Mouse (Mus musculus): ENCODE results near the gene Klhl20. TPM values are rescaled to one million over a fixed set of nuclear protein-coding genes. Genes with fewer than 3 reads are reported as not detected.

Klhl20 gene
- polyA plus RNA-seq, 1 experiment = 10.1 TPM

- no peak overlapping the region for H3ac ChIP-seq (ENCODE audit: control insufficient read depth, insufficient read length)
- peak; percentile 53 for TF ChIP-seq POLR2AphosphoS2 (IDR thresholded peaks at IDR 0.05; ENCODE audit: insufficient read length, low read depth)
- no peak for TF ChIP-seq SRF (IDR thresholded peaks at IDR 0.05; ENCODE audit: control insufficient read depth, insufficient read length, low read depth)
- peaks cover 13% of the 10 kb centered on the region for H3K79me2 ChIP-seq (ENCODE audit: control insufficient read depth, insufficient read depth)
- no peak overlapping the region for H3K4me3 ChIP-seq
- H3K27me3 ChIP-seq (ENCODE audit: control insufficient read depth, insufficient read depth, insufficient read length) = no peaks in the 10 kb centered on the region
- no peak overlapping the region for H3K4me2 ChIP-seq (ENCODE audit: low read depth)
- peaks cover 30% of the 10 kb centered on the region for H3K36me3 ChIP-seq (ENCODE audit: control insufficient read depth, insufficient read depth)
Observed at GRCm38 (mm10) chr1:161040855-161041254, 90.5 kb downstream of the Klhl20 start.

DNA sequence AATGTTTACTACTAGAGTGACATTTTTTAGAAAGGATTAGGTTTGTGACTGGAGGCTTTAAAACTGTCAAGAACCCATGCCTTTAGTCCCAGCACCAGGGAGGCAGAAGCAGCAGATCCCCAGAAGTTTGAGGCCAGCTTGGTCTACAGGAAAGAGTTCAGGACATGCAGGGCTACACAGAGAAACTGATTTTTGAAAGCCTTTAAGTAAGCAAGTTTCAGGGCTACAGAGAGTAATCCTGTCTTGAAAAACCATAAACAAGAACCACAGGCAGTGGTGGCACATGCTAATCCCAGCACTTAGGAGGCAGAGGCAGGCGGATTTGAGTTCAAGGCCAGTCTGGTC lies 90.9 kb downstream of the Klhl20 start:
- Histone ChIP-seq H3K79me2 (ENCODE audit: control insufficient read depth, insufficient read depth) (peaks cover 18% of the 10 kb centered on the region), H3K36me3 (ENCODE audit: control insufficient read depth, insufficient read depth) (peaks cover 33% of the 10 kb centered on the region), H3K4me2 (ENCODE audit: low read depth) (no peak overlapping the region), H3ac (ENCODE audit: control insufficient read depth, insufficient read length) (no peak overlapping the region), H3K4me3 (no peak overlapping the region), H3K27me3 (ENCODE audit: control insufficient read depth, insufficient read depth, insufficient read length) (no peaks in the 10 kb centered on the region)
- TF ChIP-seq POLR2A (IDR thresholded peaks at IDR 0.05; ENCODE audit: insufficient read length, low read depth) (no peak), POLR2AphosphoS2 (IDR thresholded peaks at IDR 0.05; ENCODE audit: insufficient read length, low read depth) (peak; percentile 41)

DNA sequence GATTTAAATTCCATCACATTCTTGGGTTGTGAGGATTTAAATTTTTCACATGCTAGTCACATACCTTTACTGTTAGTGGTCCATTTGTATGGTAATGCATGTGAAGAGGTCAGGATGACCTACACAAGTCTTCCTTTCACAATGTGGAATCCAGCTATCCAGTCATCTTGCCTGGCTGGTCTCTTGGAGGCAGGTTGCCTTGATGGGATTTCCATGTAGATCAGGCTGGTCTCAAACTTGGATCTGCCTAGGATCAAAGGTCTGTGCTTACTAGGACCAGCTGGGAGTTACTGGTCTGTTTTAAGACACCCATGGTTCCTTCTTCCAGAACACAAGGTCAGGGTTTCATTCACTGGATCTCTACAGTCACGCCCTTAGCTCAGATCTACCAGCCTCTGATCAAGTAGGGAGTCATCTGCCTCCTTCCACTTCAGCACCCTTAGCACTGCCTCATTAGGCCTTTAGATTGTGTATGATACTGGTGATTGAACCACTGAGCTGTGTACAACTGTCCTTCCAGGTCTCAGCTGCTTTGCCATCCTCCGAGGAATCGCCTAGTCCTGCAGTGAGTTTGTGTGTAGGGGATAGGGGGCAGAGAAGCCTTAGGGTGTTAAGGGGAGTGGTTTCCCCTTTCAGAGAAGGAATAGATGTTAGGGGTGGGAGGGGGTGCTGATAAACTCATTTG lies 91.4 kb downstream of the Klhl20 start:
- Histone ChIP-seq H3K36me3 (ENCODE audit: control insufficient read depth, insufficient read depth) (peaks cover 33% of the 10 kb centered on the region), H3K4me3 (no peak overlapping the region), H3K79me2 (ENCODE audit: control insufficient read depth, insufficient read depth) (peaks cover 22% of the 10 kb centered on the region), H3K4me2 (ENCODE audit: low read depth) (no peak overlapping the region), H3ac (ENCODE audit: control insufficient read depth, insufficient read length) (no peak overlapping the region), H3K27me3 (ENCODE audit: control insufficient read depth, insufficient read depth, insufficient read length) (no peaks in the 10 kb centered on the region)
- TF ChIP-seq SRF (IDR thresholded peaks at IDR 0.05; ENCODE audit: control insufficient read depth, insufficient read length, low read depth) = no peak
- peak; percentile 78 for TF ChIP-seq POLR2AphosphoS2 (IDR thresholded peaks at IDR 0.05; ENCODE audit: insufficient read length, low read depth)
- TF ChIP-seq MAX (IDR thresholded peaks at IDR 0.05; ENCODE audit: low read depth) = no peak
- TF ChIP-seq POLR2A (IDR thresholded peaks at IDR 0.05; ENCODE audit: insufficient read length, low read depth) = peak; percentile 37
- TF ChIP-seq TCF3 (IDR thresholded peaks at IDR 0.05; ENCODE audit: insufficient read length, low read depth) = no peak
- TF ChIP-seq MYOD1 (IDR thresholded peaks at IDR 0.05; ENCODE audit: control insufficient read depth in 1 of 3, insufficient read length in 2 of 3, low read depth in 2 of 3) = no peak
- no peak for TF ChIP-seq CEBPB (IDR thresholded peaks at IDR 0.05; ENCODE audit: insufficient read depth, poor library complexity, severe bottlenecking)

- no peak overlapping the region for H3K4me2 ChIP-seq (ENCODE audit: low read depth)
- no peak for TF ChIP-seq TCF3 (IDR thresholded peaks at IDR 0.05; ENCODE audit: insufficient read length, low read depth)
- no peak for TF ChIP-seq SRF (IDR thresholded peaks at IDR 0.05; ENCODE audit: control insufficient read depth, insufficient read length, low read depth)
- TF ChIP-seq MAX (IDR thresholded peaks at IDR 0.05; ENCODE audit: low read depth) = no peak
- TF ChIP-seq POLR2A (IDR thresholded peaks at IDR 0.05; ENCODE audit: insufficient read length, low read depth) = no peak
- no peak for TF ChIP-seq MYOD1 (IDR thresholded peaks at IDR 0.05; ENCODE audit: control insufficient read depth in 1 of 3, insufficient read length in 2 of 3, low read depth in 2 of 3)
- TF ChIP-seq USF1 (IDR thresholded peaks at IDR 0.05; ENCODE audit: low read depth) = no peak
- TF ChIP-seq REST (IDR thresholded peaks at IDR 0.05; ENCODE audit: insufficient read depth, insufficient read length) = no peak
- no peak for TF ChIP-seq TCF12 (IDR thresholded peaks at IDR 0.05; ENCODE audit: insufficient read depth, poor library complexity, severe bottlenecking)
- TF ChIP-seq MYOG (IDR thresholded peaks at IDR 0.05; ENCODE audit: control insufficient read depth in 1 of 3, insufficient read depth in 1 of 3, insufficient read length in 2 of 3, low read depth in 2 of 3) = no peak
- no peak for TF ChIP-seq E2F4 (IDR thresholded peaks at IDR 0.05; ENCODE audit: insufficient read depth)
- no peak for TF ChIP-seq CEBPB (IDR thresholded peaks at IDR 0.05; ENCODE audit: insufficient read depth, poor library complexity, severe bottlenecking)
- TF ChIP-seq POLR2AphosphoS2 (IDR thresholded peaks at IDR 0.05; ENCODE audit: insufficient read length, low read depth) = no peak
- no peak overlapping the region for H3ac ChIP-seq (ENCODE audit: control insufficient read depth, insufficient read length)
- no peak overlapping the region for H3K4me3 ChIP-seq
- H3K36me3 ChIP-seq (ENCODE audit: control insufficient read depth, insufficient read depth) = peaks cover 33% of the 10 kb centered on the region
- H3K27me3 ChIP-seq (ENCODE audit: control insufficient read depth, insufficient read depth, insufficient read length) = no peaks in the 10 kb centered on the region
- peaks cover 22% of the 10 kb centered on the region for H3K79me2 ChIP-seq (ENCODE audit: control insufficient read depth, insufficient read depth)
Observed at GRCm38 (mm10) chr1:161038968-161039721, 92.2 kb downstream of the Klhl20 start.

Other genes starting within 250 kb of the Klhl20 start
- 2.8 TPM for gene Rc3h1, start 225.1 kb downstream of the Klhl20 start, polyA plus RNA-seq (2012; fragmentation: generic; extraction: Trizol)
- gene Serpinc1, start 152.9 kb downstream of the Klhl20 start, polyA plus RNA-seq (2012; fragmentation: generic; extraction: Trizol) = 0.26 TPM
- gene Zbtb37, start 96.7 kb downstream of the Klhl20 start, polyA plus RNA-seq (2012; fragmentation: generic; extraction: Trizol) = 1.4 TPM
- 18.1 TPM for gene Dars2, start 60.9 kb downstream of the Klhl20 start, polyA plus RNA-seq (2012; fragmentation: generic; extraction: Trizol)
- gene Cenpl, start 60.8 kb downstream of the Klhl20 start, polyA plus RNA-seq (2012; fragmentation: generic; extraction: Trizol) = 4.5 TPM
- gene Ankrd45, start 11.2 kb upstream of the Klhl20 start, polyA plus RNA-seq (2012; fragmentation: generic; extraction: Trizol) = 1.1 TPM
- not detected for gene Tex50, start 27.8 kb upstream of the Klhl20 start, polyA plus RNA-seq (2012; fragmentation: generic; extraction: Trizol)
- gene Prdx6, start 119.7 kb upstream of the Klhl20 start, polyA plus RNA-seq (2012; fragmentation: generic; extraction: Trizol) = 203 TPM